Mouse (Mus musculus): ENCODE measurements around the gene Scg5. TPM values are rescaled to one million over a fixed set of nuclear protein-coding genes. Genes with fewer than 3 reads are reported as not detected.

The Scg5 gene
- total RNA-seq (2014; rRNA removed) (234 and 270 TPM in 2 replicates), polyA plus RNA-seq (2015; fragmentation: Nextera tagmentation; extraction: Ambion mirVana) (406 and 419 TPM in 2 replicates)

GRCm38 (mm10) chr2:113828943-113829882 is at the start of gene Scg5:
TSS of gene Scg5 (minus strand) at chr2:113829121.
- H3K9me3 ChIP-seq (ENCODE audit: low read length), result no peaks in the 10 kb centered on the region
- DNase-seq (ENCODE audit: low spot score) (peak; percentile 96), ATAC-seq (ENCODE audit: low FRiP score) (peak; percentile 96)
- H3K4me3 ChIP-seq (ENCODE audit: low read depth, low read length), result peak within 1 kb of the TSS; percentile 56
- H3K9ac ChIP-seq (replicated peaks; ENCODE audit: low read length, poor library complexity, severe bottlenecking), result peak within 1 kb of the TSS; percentile 74
- no peaks in the 10 kb centered on the region for H3K36me3 ChIP-seq (ENCODE audit: insufficient read depth, low read length)
- peak within 1 kb of the TSS; percentile 61 for H3K4me2 ChIP-seq (ENCODE audit: low read depth, low read length, poor library complexity, severe bottlenecking)
- H3K27me3 ChIP-seq (ENCODE audit: insufficient read depth, low read length), result no peaks in the 10 kb centered on the region
- no peak for TF ChIP-seq CTCF (IDR thresholded peaks at IDR 0.05)
- H3K4me1 ChIP-seq (ENCODE audit: insufficient read depth, low read length), result peaks cover 23% of the 10 kb centered on the region
- H3K27ac ChIP-seq (ENCODE audit: low read depth, low read length), result peak within 1 kb of the TSS; percentile 96
- WGBS, result 10% methylated on average over 23 of the region's 23 CpGs

GRCm38 (mm10) chr2:113870115-113870514 is 41.2 kb upstream of the Scg5 start:
- H3K27me3 ChIP-seq (ENCODE audit: insufficient read depth, low read length), result no peaks in the 10 kb centered on the region
- H3K9me3 ChIP-seq (ENCODE audit: low read length), result no peaks in the 10 kb centered on the region
- no peak overlapping the region for H3K4me2 ChIP-seq (ENCODE audit: low read depth, low read length, poor library complexity, severe bottlenecking)
- ATAC-seq (ENCODE audit: low FRiP score), result no peak
- no peaks in the 10 kb centered on the region for H3K36me3 ChIP-seq (ENCODE audit: insufficient read depth, low read length)
- no peak overlapping the region for H3K4me3 ChIP-seq (ENCODE audit: low read depth, low read length)
- DNase-seq (ENCODE audit: low spot score), result no peak
- no peaks in the 10 kb centered on the region for H3K4me1 ChIP-seq (ENCODE audit: insufficient read depth, low read length)
- 90% methylated on average over 1 of the region's 1 CpGs for WGBS
- TF ChIP-seq CTCF (IDR thresholded peaks at IDR 0.05), result no peak
- H3K9ac ChIP-seq (replicated peaks; ENCODE audit: low read length, poor library complexity, severe bottlenecking), result no peak overlapping the region
- no peak overlapping the region for H3K27ac ChIP-seq (ENCODE audit: low read depth, low read length)

GRCm38 (mm10) chr2:113868404-113868803 is 39.5 kb upstream of the Scg5 start:
- no peak overlapping the region for H3K4me3 ChIP-seq (ENCODE audit: low read depth, low read length)
- H3K4me2 ChIP-seq (ENCODE audit: low read depth, low read length, poor library complexity, severe bottlenecking), result no peak overlapping the region
- ATAC-seq (ENCODE audit: low FRiP score) (no peak), DNase-seq (ENCODE audit: low spot score) (no peak)
- H3K27ac ChIP-seq (ENCODE audit: low read depth, low read length), result no peak overlapping the region
- H3K9me3 ChIP-seq (ENCODE audit: low read length), result no peaks in the 10 kb centered on the region
- 76% methylated on average over 4 of the region's 4 CpGs for WGBS
- no peak overlapping the region for H3K9ac ChIP-seq (replicated peaks; ENCODE audit: low read length, poor library complexity, severe bottlenecking)
- H3K4me1 ChIP-seq (ENCODE audit: insufficient read depth, low read length), result no peaks in the 10 kb centered on the region
- no peaks in the 10 kb centered on the region for H3K27me3 ChIP-seq (ENCODE audit: insufficient read depth, low read length)
- TF ChIP-seq CTCF (IDR thresholded peaks at IDR 0.05), result no peak
- H3K36me3 ChIP-seq (ENCODE audit: insufficient read depth, low read length), result no peaks in the 10 kb centered on the region

GRCm38 (mm10) chr2:113866155-113866554 is 37.2 kb upstream of the Scg5 start:
- TF ChIP-seq CTCF (IDR thresholded peaks at IDR 0.05), result peak; percentile 75
- Histone ChIP-seq H3K27ac (ENCODE audit: low read depth, low read length) (no peak overlapping the region), H3K9me3 (ENCODE audit: low read length) (no peaks in the 10 kb centered on the region), H3K4me1 (ENCODE audit: insufficient read depth, low read length) (no peaks in the 10 kb centered on the region), H3K36me3 (ENCODE audit: insufficient read depth, low read length) (no peaks in the 10 kb centered on the region), H3K4me3 (ENCODE audit: low read depth, low read length) (no peak overlapping the region), H3K27me3 (ENCODE audit: insufficient read depth, low read length) (no peaks in the 10 kb centered on the region), H3K4me2 (ENCODE audit: low read depth, low read length, poor library complexity, severe bottlenecking) (no peak overlapping the region), H3K9ac (replicated peaks; ENCODE audit: low read length, poor library complexity, severe bottlenecking) (no peak overlapping the region)
- DNase-seq (ENCODE audit: low spot score) (peak; percentile 61), ATAC-seq (ENCODE audit: low FRiP score) (no peak)
- 32% methylated on average over 2 of the region's 2 CpGs for WGBS

GRCm38 (mm10) chr2:113849141-113849540 is 20.2 kb upstream of the Scg5 start:
- WGBS, result 3% methylated on average over 3 of the region's 3 CpGs
- DNase-seq (ENCODE audit: low spot score), result peak; percentile 52
- no peaks in the 10 kb centered on the region for H3K36me3 ChIP-seq (ENCODE audit: insufficient read depth, low read length)
- no peaks in the 10 kb centered on the region for H3K4me1 ChIP-seq (ENCODE audit: insufficient read depth, low read length)
- H3K4me2 ChIP-seq (ENCODE audit: low read depth, low read length, poor library complexity, severe bottlenecking), result peak overlapping the region; percentile 96
- peak; percentile 76 for ATAC-seq (ENCODE audit: low FRiP score)
- no peaks in the 10 kb centered on the region for H3K9me3 ChIP-seq (ENCODE audit: low read length)
- H3K27me3 ChIP-seq (ENCODE audit: insufficient read depth, low read length), result no peaks in the 10 kb centered on the region
- TF ChIP-seq CTCF (IDR thresholded peaks at IDR 0.05), result no peak
- peak overlapping the region; percentile 60 for H3K9ac ChIP-seq (replicated peaks; ENCODE audit: low read length, poor library complexity, severe bottlenecking)
- peak overlapping the region; percentile 74 for H3K4me3 ChIP-seq (ENCODE audit: low read depth, low read length)
- peak overlapping the region; percentile 82 for H3K27ac ChIP-seq (ENCODE audit: low read depth, low read length)
